Mouse (Mus musculus) erythroblast, adult 5-6 weeks (primary cell): Measurements from ENCODE around the gene Ralgds. TPM values are rescaled to one million over a fixed set of nuclear protein-coding genes. Genes with fewer than 3 reads are reported as not detected.

Source experiments
- ATAC-seq: replicated peaks from 2 replicates; pipeline ENCODE4 v1.8.0; 2016; ENCODE audit warnings: moderate number of reproducible peaks, mild to moderate bottlenecking, moderate TSS enrichment, inconsistent platforms; ENCODE audit not compliant: poor library complexity, low FRiP score, severe bottlenecking
- total RNA-seq, 2 experiments: library from RNA; stranded (forward) in 1 of 2; stranded (reverse) in 1 of 2; fragments of 150-400 nt in 1 of 2; fragments of 200-764, 138-1000 nt in 1 of 2; gene quantifications; 2 replicates each; pipeline versions ENCODE4 v1.2.3 to v1.2.4; 2015 to 2017; ENCODE audit warnings: low replicate concordance in 2 of 2

Gene Ralgds
- total RNA-seq, 2 experiments from 2014 or later: 1.5 to 4.2 TPM

DNA sequence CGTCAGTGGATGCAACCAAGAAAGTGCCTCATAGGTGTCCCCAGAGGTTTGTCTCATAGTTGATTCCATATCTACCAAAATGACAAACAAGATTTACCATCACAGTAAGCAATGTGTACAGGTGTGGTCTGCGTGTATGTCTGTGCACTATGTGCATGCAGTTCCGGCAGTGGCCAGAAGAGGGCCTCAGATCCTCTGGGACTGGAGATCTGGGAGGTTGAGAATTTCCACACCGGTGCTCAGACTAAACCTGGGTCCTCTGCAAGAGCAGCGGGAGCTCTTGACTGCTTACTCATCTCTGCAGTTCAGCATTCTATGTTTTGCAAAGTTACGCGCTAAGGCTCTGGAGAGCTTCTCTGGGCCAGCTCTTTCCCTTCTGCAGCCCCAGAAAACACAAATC is 84.1 kb downstream of the Ralgds start:
- no peak for ATAC-seq

DNA sequence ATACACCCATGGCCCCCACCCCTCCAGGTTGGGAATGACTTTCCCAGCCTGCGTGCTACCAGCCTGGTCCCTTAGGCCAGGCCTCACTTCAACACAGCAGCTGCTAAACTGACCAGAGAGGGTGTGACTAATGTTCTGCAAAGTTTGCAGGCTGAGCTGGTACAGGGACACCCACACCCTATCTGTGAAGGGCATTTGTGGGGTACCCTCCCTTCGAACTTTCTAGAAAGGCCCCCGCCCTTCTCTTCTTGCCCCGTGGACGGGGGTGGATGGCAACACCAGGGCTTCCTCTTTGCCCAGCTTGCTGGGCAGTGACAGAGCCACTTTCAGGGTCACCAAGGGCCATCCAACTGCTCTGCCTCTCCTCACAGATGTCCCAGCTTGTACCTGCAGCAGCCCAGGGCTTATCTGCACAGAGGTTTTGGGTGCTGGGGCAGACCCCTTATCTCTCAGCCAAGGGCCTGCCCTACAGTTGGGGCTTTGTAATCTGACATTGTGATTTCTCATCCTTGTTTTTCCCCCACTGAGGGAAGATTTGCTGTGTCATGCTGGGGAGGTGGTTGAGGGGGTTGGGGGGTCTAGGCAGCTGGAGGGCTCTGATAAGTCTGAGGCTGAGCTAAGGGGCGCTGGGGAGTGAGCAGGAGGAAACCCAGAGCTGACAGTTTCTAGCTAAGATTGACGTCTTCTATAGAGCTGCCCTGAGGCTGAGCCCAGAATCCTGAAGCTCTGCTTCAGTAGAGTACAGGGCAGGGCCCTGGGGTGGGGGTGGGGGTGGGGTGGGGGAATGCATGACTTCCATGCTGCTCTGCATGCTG is 85.0 kb downstream of the Ralgds start:
- ATAC-seq: peak; percentile 30

DNA sequence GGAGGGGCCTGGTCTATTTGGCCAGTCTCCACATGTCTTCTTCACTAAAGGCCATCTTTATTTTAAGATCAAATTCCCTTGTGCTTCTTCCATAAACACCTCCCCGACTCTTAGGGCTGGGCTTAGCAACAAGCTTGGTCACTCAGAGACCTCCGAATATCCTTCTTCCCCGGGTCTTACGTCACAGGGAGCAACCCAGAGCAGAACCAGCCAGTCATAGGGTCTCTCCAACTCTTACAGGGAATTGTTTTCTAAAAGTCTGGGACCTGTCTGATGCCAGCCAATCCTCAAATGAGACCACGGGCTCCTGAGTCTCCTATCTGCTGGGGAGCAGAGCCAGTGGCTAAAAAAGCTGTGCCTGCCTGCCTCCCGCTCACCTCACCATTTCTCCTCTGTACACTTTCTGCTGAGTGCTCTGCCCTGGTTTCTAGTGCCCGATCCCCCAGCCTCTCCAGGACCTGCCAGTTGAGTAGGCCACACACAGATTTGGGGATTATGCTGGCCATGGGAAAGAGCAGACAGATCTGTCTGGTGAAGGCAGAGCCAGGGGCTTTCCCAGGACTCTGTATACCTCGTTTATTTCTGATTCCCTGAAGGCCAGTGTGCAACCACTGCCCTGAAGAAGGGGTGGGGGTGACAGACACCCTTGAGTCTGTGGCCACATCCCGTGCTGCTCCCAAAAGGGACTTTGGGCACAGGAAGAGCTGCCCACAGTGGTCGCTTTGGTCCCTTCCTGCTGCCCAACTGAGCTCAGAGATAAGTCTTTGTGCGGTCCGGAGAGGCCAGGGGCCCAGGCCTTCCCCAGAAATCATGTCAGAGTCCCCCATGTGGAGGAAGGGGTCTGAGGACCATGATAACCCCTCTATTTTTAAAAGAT is 86.0 kb downstream of the Ralgds start:
- no peak for ATAC-seq

- no peak for ATAC-seq
Observed at GRCm38 (mm10) chr2:28599569-28599900, 86.6 kb downstream of the Ralgds start.

- ATAC-seq: peak; percentile 82
Observed at GRCm38 (mm10) chr2:28601720-28602590, 89.0 kb downstream of the Ralgds start.

Other genes with a start within 250 kb of the Ralgds start
- not detected in 2 replicates for gene Ppp1r26, start 66.3 kb upstream of the Ralgds start, total RNA-seq (2015; ENCODE audit: low replicate concordance)
- 0.28 TPM in 1 of 2 replicates, not detected in the other for gene Ppp1r26, start 66.3 kb upstream of the Ralgds start, total RNA-seq (2017; ENCODE audit: low replicate concordance)
- gene 1700007K13Rik, start 46.8 kb upstream of the Ralgds start, total RNA-seq (2015; ENCODE audit: low replicate concordance): not detected in 2 replicates
- gene 1700007K13Rik, start 46.8 kb upstream of the Ralgds start, total RNA-seq (2017; ENCODE audit: low replicate concordance): not detected in 2 replicates
- gene Mrps2, start 45.1 kb upstream of the Ralgds start, total RNA-seq (2015; ENCODE audit: low replicate concordance): 8.2 and 16.9 TPM in 2 replicates
- gene Mrps2, start 45.1 kb upstream of the Ralgds start, total RNA-seq (2017; ENCODE audit: low replicate concordance): 3.2 and 7.5 TPM in 2 replicates
- not detected in 2 replicates for gene Gbgt1, start 16.2 kb upstream of the Ralgds start, total RNA-seq (2015; ENCODE audit: low replicate concordance)
- gene Gbgt1, start 16.2 kb upstream of the Ralgds start, total RNA-seq (2017; ENCODE audit: low replicate concordance): not detected in 2 replicates
- 5.9 TPM in 1 of 2 replicates, not detected in the other for gene Gm10134, start 7.0 kb upstream of the Ralgds start, total RNA-seq (2015; ENCODE audit: low replicate concordance)
- gene Gm10134, start 7.0 kb upstream of the Ralgds start, total RNA-seq (2017; ENCODE audit: low replicate concordance): not detected in 2 replicates
- gene Cel, start 50.3 kb downstream of the Ralgds start, total RNA-seq (2015; ENCODE audit: low replicate concordance): not detected in 2 replicates
- gene Cel, start 50.3 kb downstream of the Ralgds start, total RNA-seq (2017; ENCODE audit: low replicate concordance): not detected in 2 replicates
- 4.0 and 6.3 TPM in 2 replicates for gene Gtf3c5, start 70.6 kb downstream of the Ralgds start, total RNA-seq (2015; ENCODE audit: low replicate concordance)
- gene Gtf3c5, start 70.6 kb downstream of the Ralgds start, total RNA-seq (2017; ENCODE audit: low replicate concordance): 2.8 and 2.9 TPM in 2 replicates
- 45.9 and 46.2 TPM in 2 replicates for gene Gfi1b, start 108.9 kb downstream of the Ralgds start, total RNA-seq (2015; ENCODE audit: low replicate concordance)
- 26.5 and 53.9 TPM in 2 replicates for gene Gfi1b, start 108.9 kb downstream of the Ralgds start, total RNA-seq (2017; ENCODE audit: low replicate concordance)
- 26.3 and 27.9 TPM in 2 replicates for gene Tsc1, start 128.1 kb downstream of the Ralgds start, total RNA-seq (2015; ENCODE audit: low replicate concordance)
- gene Tsc1, start 128.1 kb downstream of the Ralgds start, total RNA-seq (2017; ENCODE audit: low replicate concordance): 31.6 and 53.1 TPM in 2 replicates
- not detected in 2 replicates for gene Spaca9, start 186.6 kb downstream of the Ralgds start, total RNA-seq (2015; ENCODE audit: low replicate concordance)
- 0.85 TPM in 1 of 2 replicates, not detected in the other for gene Spaca9, start 186.6 kb downstream of the Ralgds start, total RNA-seq (2017; ENCODE audit: low replicate concordance)
- not detected in 2 replicates for gene Ak8, start 187.0 kb downstream of the Ralgds start, total RNA-seq (2015; ENCODE audit: low replicate concordance)
- not detected in 2 replicates for gene Ak8, start 187.0 kb downstream of the Ralgds start, total RNA-seq (2017; ENCODE audit: low replicate concordance)